Mouse (Mus musculus) erythroid progenitor cell, adult 5-6 weeks (primary cell): ENCODE results near the gene Etl4. TPM values are rescaled to one million over a fixed set of nuclear protein-coding genes. Genes with fewer than 3 reads are reported as not detected.

Experiments used
- ATAC-seq: replicated peaks from 2 replicates; pipeline ENCODE4 v1.8.0; 2016; ENCODE audit warnings: moderate number of reproducible peaks, mild to moderate bottlenecking, moderate TSS enrichment, inconsistent platforms; ENCODE audit not compliant: poor library complexity, low FRiP score, severe bottlenecking
- total RNA-seq, 2 experiments: library from RNA; stranded (forward) in 1 of 2; stranded (reverse) in 1 of 2; fragments of 150-400 nt in 1 of 2; fragments of 186-747, 209-891 nt in 1 of 2; gene quantifications; 2 replicates each; pipeline versions ENCODE4 v1.2.3 to v1.2.4; 2015 to 2017; ENCODE audit warnings: low replicate concordance in 2 of 2

The Etl4 gene
- total RNA-seq, 2 experiments from 2014 or later = not detected

DNA sequence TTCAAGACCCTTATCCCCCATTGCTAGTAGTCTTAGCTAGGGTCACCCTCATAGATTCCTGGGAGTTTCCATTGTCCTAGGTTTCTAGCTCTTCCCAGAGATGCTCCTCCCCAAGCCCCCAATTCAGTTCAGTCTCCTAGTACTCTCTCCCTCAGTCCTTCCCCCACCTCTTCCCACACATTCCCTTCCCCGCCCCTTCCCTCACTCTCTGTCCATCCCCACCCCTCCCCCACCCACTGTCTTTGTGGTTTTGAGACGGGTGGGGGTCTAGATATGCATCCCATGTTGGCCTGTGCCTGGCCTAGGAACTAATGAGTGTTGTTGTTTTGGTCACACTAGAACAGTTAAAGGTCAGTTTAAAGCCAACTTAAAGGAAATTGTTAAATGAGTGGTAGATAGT, 817.4 kb downstream of the Etl4 start:
- no peak for ATAC-seq

DNA sequence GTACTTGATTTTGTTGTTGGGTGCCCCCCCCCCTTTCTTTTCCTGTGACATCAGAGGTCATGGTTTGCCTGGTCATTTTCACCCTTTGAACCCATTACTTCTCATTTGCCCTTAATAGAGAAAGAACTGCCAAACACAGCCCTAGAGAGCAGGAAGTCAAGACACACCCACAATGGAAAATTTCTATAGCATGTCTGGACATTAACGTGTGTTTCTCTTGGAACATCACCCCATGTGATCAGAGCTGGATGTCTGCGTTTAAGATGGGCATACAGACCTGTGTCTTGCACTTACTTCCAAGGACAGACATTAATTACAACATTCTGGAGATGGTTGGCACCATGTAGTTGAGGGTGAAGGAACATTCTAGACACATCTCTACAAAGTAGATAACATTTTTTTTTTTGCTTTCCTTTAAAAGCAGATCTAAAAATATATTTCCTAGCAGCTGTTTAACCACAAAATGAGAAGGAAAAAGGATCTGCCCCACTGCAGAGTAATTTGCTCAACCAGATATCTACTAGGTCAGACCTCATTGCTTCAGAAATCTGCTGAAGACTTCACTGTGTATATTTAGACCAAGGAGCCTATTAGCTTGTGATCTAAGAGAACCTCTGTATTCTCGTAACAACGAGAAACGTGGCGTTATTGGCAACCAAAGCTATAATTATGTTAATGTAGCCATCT, 818.3 kb downstream of the Etl4 start:
- no peak for ATAC-seq

GRCm38 (mm10) chr2:20735444-20735843, 825.9 kb downstream of the Etl4 start:
- ATAC-seq = no peak

GRCm38 (mm10) chr2:20736324-20737015, 826.9 kb downstream of the Etl4 start:
- ATAC-seq = no peak

DNA sequence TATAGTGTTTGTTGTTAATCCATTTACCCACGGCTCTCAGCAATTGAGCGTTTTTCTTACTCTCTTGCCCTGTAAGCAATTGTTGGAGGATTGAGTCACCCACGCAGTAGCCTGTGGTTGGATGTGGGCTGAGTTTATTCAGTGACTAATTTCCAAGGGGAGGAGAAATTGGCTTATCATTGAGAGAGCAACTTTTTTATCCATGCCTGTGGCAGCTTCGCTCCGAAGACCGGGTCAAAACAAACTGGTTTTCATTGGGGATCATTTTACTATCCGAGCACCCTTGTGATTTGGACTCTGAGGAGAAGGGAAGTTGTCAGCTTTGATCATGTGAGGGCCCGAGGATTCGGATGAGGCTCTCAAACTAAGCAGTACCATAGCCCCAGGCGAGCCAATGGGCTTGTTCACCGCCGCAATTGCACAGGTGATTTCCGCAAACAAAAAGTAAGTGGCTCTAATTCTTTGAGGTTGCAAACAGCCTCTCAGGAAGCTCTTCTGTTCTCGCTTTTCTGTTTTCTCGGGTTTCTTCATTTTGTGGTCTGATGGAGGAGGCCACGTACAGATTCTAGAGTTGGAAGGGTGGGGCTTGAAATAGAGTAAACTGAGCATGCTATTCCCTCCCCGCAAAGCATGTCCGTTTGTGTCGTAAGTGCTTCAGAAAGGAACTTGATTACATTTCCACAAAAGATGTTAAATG, 827.7 kb downstream of the Etl4 start:
- ATAC-seq = no peak

- ATAC-seq = no peak
Observed at GRCm38 (mm10) chr2:20737837-20738236, 828.3 kb downstream of the Etl4 start.

DNA sequence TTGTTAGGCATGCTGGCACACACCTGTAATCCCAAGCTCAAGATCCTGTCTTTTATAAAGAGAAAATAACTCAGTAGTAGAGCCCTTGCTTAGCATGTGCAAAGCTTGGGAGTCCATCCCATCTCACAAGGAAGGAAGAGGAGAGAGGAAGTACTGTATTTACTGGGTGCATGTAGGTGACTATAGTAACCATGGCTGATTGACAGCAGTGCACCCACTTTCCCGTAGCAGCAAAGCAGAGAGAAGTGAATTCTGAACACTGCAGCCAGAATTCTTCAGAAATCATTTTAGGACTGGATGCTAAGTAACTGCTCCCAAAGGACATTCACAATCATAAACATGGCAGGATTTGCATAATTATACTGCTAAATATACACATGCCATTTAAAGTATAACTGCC, 838.1 kb downstream of the Etl4 start:
- no peak for ATAC-seq

DNA sequence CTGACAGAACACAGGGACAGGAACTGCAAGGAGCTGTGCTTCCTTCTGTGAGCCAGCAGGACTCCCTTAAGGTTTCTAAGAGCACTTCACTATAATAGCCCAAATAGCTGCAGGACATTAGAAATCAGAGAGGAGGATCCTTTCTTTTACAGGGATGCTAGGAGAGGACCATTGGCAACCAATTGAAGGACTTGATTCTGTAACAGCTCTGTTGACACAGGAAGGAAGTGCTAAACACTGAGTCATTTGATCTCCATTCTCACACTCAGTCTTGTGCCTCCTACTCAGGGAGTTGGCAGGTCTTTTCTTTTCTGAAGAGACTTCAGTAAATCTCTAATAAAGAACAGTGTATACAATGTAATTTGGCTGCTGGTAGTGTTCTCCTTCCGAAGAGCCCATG, 838.9 kb downstream of the Etl4 start:
- ATAC-seq = no peak

DNA sequence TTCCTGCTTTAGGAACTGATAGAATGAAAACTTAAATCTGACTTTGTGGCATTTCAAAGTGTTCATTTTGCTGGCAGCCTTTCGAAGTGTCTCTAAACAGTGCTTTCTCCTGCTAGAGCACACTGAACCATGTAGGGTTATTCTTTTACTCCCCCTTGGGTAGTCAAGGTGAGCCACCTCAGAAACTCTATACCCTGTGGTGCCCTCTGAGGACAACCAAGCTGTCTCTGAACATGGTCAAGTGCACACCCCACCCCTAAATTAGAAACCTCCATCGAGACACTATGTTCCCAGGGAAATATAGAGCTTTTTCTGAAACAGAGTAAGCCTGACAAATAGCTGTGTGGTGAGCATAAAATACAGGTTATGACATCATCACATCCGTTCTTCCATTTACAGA, 840.1 kb downstream of the Etl4 start:
- no peak for ATAC-seq

DNA sequence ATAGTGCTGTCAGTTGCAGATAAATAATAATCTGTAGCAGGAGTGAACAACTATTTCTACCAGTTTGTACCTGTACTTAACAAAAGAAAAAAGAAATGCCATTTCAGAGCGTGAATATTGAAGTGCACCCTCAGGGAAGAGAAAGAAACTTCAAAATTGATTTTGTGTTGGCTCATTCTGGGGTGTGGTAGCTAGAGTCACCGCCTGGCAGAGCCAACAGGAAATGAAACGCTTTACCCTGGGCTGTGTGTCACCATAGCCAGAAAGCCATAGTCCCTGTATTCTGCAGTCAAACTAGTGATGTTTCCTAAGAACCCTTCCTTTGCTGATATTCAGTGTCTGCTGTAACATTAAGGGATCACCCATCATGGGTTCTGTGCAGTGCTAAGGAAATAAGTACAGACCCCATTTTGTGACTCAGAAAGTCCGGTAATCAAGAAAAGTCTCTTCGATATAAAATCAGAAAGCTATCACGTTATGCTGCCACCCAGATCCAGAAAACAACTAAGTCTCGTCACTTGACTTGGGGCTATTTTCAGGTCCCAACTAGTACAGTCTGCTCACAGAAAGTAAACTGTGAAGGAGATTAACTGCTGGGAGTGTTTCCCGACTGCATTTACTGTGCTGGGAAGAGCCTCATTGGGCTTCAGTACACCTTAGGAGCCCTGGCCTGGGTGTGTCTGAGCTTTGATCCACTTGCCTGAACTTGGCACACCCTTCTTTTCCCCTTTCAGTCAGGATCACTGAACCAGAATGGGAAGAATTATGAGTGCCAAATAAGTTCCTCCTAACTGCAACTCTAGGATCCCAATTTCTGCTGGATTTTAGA, 843.9 kb downstream of the Etl4 start:
- ATAC-seq = no peak

DNA sequence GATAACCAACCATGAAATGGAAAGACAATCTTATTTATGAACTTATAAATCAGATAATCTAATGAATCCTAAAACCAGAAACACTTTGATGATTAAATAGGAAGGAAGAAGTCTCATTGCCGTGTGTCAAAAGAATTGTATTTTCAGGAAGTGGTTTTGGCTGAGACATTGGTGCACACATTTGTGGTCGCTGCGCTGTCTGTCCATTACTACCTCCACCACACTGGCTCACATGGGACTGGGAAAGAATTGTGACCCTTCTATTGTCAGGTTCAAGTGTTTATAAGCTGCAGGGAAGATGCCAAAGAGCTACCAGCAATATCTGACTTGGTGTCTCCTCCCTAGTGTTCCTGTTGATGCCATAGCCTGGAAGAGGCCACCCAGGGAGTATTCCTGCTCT, 847.4 kb downstream of the Etl4 start:
- ATAC-seq = no peak

DNA sequence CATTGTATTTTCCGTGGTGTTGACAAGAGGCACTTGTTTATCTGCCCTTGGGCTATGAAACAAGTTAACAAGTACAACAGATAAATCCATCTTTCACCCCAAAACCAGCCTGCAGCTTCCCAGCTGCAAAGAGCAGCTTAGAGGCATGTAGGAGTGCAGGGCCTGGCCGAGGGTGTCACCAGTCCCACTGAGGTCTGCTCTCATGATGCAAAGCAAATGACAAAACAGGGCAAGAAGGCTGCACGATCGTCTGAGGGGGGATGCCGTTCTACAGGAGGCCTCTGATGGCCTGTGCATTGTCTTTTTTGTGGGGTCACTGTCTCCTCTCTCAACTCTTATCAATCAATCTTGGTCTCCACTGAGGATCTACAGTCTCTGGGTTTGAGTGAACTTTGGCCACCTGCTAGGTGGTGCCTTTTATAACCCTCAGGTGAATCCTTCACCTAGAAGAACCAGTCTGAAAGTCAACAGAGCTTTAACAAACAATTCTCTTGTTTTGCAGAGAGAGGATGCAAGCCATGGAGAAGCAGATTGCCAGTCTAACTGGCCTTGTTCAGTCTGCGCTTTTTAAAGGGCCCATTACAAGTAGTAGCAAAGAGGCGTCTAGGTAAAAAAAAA, 849.6 kb downstream of the Etl4 start:
- ATAC-seq = no peak

- ATAC-seq = no peak
Observed at GRCm38 (mm10) chr2:20761320-20761719, 851.7 kb downstream of the Etl4 start.

DNA sequence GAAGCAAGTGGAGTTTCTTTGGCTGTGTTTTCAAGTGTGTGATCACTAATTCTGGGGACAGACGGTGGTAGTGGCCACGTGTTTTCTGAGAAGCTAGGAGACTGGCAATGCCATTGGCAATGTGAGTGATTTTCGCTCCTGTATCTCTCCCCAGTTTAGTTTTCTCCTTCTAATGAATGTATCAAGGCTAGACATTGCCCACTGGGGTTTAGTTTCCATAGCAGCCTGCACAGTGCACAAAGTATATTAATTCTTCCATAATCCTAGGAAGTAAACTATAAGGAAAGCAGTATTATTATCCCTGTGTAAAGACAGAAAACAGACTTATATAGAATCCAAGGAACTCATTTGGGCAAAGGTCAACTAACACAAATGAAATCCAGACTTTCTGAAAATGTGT, 852.2 kb downstream of the Etl4 start:
- ATAC-seq = no peak

- ATAC-seq = no peak
Observed at GRCm38 (mm10) chr2:20763511-20764212, 854.1 kb downstream of the Etl4 start.

- no peak for ATAC-seq
Observed at GRCm38 (mm10) chr2:20764566-20765090, 855.0 kb downstream of the Etl4 start.

GRCm38 (mm10) chr2:20768681-20769080, 859.1 kb downstream of the Etl4 start:
- ATAC-seq = no peak

DNA sequence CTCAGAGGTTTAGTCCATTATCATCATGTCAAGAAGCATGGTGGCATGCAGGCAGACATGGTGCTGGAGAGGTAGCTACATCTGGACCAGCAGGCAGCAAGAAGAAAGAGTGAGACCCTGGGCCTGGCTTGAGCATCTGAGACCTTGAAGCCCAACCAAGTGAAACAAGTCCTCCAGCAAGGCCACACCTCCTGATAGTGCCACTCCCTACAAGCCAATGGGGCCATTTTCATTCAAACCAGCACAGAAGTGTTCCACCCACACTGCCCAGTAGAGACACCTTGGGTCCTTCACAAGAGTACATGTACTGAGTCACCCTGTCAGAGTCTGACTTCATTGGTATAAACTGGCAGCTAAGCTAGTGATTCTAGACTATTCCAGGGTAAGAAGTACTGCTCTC, 860.6 kb downstream of the Etl4 start:
- no peak for ATAC-seq

DNA sequence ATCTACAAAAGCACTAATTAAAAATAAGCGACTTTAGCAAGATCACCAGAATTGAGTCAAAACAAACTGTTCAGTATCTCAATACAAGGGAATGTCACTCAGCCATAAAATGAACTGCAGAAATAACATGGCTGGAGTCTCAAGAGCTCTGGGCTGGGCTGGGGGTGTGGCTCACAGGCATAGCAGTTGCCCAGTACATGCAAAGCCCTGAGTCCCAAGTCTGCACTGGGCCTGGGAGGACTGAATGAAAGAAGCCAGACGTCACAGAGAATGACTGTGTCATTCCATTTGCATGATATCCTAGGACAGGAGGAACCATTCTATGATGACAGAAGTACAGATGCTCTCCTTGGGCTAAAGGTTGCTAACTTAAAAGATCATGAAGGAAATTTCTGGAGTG, 864.9 kb downstream of the Etl4 start:
- ATAC-seq = no peak
